Mouse (Mus musculus): Measurements from ENCODE around the gene Pctp.
A peak's percentile ranks its signal among the peaks of the same experiment; 100 is the strongest.

Gene Pctp

DNA sequence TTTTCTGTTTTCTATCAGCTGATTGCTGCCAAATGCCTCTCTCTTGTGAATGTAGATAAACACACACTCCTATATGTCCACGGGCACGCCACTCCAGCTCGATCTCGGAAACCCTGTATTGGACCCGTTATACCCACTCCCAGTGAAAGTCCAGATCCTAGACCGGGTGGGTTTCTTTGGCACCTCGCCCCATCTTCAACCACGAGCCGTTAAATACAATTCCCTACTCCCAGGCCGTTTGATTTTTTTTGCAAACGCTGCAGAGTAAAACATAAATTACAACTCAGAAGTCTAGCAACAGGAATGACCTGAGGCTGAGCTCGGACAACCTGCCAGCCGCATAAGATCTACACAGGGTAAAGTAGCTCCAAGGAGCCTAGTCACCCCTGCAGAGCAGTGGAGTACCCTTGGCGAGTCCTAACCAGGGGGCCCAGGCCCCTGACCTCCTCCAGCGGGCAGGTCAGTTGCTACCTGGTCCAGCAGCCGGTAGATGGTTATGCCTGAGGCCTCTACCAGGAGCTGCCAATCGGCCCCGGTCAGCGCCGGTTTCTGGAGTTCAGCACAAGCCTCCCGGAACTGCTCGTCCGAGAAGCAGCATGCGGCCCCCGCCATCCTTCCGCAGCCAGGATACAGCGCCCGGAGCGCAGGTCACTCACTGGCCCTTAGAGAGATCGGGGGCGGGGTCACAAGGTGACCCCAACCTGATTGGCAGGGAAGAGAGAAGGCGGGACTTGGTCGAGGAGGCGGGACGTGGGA, at the start of gene Pctp:
Pctp (minus strand) TSS at position 664 of the 756 bp plus-strand sequence.
- peak; percentile 67 to 71 for DNase-seq

DNA sequence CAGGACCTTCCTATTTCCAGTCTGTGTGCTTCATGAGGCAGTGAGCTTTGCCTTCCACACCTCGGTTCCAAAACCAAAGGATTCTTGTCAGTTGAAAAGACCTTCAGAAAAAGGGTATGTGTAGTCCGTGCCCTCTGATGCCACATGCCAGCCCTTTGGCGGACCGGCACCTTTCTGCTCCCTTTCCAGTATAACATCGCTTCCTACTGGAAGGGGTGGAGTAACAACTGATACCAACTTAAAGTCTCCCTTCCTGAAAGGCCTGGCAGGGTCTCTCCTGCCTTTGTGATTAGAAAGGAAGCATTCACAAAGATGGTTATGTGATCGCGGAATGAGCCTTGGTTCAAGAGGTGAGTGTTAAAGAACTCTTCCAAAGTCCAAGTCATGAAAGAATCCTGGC, 47.3 kb upstream of the Pctp start:
- DNase-seq = no peak

DNA sequence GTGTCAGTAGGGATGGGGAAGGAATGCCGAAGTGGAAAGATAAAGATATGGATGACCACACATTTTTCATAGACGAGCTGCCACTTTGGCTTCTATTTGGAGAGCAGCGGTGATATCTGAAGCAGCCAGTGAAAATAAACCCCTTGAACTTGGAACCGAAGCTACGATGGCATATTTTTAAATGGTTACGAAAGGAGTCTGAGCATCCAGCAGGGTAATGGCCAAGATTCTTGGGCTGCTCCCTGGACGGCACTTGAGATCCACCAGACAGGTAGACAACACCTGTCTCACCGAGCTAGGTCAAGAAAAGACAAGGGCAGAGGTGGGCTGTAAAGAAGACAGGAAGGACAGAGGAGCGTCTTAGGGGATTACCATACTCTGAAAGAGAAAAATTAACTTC, 44.6 kb upstream of the Pctp start:
- DNase-seq = no peak

DNA sequence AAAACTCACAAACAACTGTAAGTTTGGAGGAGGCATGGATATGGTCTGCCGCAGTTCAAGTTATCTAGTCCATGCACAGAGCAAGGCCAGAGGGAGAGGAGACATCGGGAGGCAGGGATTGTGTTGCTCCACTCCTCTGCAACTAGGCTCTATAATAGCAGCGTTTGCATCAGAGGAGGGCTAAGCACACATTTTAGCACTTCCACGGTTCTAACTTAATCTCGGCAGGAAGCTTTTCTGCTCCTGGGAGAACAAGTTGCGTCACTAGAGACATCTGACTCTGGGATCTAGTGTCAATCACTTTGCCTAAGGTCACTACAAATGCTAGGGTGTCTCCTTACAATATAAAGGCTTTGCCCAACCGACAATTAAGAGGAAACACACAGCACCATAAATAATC, 43.5 kb upstream of the Pctp start:
- DNase-seq = no peak

DNA sequence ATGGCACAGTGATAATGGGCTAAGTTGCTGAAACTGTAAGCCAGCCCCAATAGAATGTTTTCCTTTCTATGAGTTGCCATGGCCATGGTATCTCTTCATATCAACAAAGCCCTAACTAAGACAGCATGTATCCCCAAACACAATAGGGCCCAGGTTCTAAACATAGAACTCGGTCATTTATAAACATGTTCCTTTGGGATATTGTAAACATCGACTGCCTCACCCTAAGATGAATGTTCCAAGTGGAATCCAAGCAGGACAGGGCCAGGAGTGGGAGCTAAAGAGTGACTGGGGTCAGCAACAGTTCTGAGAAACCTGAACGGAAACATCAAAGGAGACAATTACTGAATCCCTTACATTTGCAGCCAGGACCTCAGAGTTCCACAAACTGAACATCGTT, 41.8 kb upstream of the Pctp start:
- no peak for DNase-seq

DNA sequence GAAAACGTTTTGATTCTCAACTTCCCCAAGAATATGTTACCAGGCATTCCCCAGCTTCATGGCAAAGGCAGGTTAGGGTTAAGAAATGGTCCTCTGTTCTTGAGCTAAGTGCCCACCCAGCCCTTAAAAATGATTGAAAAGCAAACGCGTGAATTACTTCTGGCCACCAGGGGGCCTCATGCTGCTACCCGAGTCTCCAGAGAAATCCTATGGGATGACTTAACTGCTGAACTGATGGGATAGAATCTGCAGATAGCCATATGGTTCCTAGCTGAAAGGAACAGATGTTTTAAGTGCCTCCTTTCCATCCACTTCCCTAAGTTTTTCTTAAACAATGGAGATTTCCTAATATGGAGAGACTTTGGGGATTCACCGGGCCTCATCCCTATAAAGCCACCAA, 35.3 kb upstream of the Pctp start:
- DNase-seq = no peak

DNA sequence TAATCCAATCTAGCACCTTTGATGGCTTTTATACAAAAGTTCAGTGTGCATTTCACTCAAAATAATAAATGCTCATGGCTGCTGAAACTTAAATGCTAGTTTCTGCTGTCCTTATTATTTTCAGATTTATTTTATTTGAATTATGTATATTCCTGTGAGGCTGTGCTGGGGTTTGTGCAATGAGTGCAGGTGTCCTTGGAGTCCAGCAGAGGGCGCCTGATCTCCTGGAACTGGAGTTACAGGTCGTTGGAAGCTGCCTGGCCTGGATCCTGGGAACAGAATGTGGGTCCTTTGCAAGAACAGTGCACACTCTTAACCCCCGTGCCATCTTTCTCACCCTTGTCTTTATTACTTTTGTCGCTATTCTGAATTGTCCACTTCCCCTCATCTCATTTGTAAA, 33.7 kb upstream of the Pctp start:
- no peak for DNase-seq

DNA sequence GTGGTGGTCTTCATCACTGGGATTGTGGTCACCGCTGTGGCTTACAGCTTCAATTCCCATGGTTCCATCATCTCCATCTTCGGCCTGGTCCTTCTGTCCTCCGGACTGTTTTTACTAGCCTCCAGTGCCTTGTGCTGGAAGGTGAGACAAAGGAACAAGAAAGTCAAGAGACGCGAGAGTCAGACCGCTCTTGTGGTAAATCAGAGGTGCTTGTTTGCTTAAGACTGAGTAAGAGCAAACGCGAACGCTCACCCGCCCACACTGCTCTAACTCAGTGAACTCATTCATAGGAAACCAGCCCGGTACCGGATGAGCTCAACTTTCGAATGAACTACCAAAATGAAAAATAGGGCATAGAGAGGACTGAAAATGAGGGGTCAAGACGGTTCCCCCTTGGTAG, 32.8 kb upstream of the Pctp start:
- no peak for DNase-seq

DNA sequence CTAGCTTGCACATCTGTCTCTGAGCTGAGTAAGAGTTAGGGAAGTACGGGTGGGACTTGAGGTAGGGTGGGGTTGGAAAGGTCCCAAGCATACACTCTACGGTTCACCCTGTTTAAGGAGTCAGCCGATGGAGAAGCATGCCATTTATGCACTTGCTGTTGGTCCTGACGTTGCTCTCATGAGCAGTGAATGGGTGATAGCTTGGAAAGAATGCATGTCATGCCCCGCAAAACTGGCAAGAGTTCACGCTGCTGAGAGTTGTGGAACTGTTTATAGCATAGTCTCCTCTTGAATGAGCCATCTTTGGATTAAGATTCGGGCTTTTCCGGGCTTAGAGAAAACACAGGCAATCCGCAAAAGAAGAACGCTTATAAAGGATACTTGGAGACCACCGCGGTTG, 32.0 kb upstream of the Pctp start:
- no peak for DNase-seq

DNA sequence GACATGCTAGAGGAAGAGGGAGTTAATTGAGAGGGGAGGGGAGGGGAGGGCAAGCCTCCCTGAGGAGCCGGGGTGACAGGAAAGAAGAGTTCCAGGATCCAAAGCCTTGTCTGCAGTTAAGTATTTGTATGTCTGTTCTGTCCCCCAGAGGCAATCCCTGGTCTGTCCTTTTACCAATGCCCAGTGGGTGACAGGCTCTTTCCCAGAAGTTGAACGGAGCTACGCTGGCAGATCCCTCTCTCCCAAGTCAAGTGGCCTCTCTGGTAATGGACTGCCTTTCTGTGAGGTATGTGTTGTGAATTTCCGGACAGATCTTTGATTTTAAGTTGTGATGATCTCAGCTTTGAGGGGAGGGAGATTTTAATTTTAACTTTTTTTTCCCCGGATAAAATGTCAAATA, 30.7 kb upstream of the Pctp start:
- DNase-seq = no peak

DNA sequence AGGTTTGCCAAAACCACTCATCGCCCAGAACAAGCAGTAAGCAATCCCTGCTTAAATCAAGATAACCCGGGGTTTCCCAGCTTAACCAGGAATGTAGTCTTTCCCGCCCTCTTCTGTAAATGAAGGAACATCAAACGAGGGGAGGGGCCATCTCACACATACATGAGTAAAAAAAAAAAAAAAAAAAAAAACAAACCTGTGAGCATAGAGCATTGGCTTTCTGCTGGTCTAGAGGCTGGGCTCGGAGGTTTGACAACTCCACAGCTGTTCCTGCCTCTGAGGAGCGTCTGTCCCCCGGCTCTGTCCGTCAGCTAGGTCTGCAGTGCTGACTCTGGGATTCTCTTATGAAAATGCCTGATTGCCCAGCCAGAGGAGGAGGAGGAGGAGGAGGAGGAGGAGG, 30.1 kb upstream of the Pctp start:
- no peak for DNase-seq

DNA sequence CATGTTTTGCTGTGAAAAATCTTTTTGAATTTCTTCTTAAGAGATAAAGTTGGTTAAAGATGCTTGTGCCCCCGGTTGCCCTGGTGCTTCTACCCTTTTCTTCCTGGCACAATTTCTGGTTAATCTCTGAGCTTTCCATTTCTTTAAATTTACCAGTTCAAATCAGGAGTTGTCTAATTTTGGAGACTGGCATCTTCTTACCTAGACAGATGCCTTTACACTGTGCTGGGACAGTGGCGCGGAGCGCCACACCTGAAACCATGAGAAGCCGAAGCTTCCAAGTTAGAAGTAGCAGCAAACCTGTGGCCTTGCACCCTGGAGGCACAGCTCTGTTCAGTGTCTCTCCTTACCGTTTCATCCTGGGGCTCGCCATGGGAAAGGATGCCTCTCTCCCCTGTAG, 28.4 kb upstream of the Pctp start:
- no peak for DNase-seq

DNA sequence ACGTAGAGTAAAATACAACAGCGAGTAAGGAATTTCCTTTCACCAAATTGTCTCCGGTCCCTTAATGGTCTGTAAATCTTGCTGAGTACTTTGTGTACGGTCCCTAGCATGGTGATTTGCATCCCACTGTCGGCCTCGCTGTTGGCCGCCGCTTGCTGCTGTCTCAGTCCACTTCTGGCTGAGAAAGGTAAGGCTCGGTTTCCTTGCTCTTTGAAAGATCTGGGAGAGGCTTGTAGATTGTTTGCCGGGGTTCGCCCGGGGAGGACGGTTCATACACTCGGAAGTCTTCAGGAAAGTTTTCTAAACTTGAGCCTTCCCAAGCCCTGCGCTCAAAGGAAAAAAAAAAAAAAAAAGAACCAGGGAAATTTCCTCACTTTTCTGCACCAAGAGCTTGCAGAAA, 27.9 kb upstream of the Pctp start:
- no peak for DNase-seq

DNA sequence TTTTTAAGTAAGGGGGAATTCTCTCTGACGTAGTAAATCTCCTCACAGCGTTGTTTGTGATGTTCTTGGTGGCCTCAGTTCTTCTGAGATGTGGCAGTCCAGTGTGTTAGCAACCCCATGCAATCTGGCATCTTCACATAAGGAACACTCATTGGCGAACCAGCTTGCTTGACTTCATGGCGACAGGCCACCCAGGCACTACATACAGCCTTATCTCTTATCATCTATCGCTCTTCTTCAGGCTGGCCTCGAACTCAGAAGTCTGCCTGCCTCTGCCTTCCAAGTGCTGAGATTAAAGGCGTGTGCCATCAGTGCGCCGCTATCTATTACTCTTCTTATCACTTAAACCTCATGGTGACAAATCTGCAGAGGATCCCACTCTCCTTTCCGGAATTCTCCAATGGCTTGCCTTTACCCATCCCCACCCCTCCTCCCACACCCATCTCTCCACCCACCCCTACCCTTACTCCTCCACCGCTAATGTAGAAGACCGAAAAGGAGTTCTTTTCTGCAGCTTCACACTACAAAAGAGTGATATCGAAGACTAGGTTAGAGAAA, 27.2 kb upstream of the Pctp start, which contains the start of gene Tmem100:
Tmem100 (plus strand) TSS at position 508 of the 558 bp plus-strand sequence.
- no peak for DNase-seq

DNA sequence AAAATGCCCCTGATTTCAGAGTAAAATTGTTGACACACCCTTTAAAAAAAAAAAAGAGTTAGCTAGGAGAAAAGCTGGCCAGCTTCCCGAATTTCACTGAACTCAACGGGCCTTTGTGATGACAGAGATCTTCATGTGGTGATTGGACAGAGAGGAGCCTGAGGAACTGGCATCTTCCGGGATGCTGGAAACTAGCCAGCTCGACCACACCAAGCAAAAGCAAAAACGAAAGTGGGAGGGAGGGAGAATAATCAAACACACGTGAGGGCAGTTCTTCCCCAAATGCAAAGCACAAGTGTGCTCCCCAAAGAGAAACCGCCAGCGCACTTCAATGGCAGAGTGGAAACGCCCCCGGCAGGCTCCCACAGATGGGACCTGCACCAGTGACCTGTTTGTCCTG, 26.7 kb upstream of the Pctp start:
- DNase-seq = no peak

DNA sequence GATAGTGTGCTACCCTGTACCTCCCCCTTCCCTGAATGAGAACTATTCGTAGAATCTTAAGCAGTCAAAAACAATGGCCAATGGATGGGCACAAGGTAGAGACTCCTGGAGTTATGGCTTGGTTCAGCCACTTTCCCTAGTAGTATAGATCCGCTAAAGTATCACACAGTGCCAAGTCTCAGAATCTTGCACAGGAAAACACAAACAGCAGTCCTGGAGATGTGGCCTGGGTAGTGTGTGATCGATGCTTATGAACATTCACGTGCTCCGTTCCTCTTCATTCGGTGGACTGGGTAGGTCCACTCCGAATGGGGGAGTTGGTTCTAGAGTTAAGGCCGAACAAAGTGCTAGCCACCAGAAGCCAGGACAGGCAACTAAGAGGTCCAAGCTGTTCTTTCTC, 26.1 kb upstream of the Pctp start:
- no peak for DNase-seq

DNA sequence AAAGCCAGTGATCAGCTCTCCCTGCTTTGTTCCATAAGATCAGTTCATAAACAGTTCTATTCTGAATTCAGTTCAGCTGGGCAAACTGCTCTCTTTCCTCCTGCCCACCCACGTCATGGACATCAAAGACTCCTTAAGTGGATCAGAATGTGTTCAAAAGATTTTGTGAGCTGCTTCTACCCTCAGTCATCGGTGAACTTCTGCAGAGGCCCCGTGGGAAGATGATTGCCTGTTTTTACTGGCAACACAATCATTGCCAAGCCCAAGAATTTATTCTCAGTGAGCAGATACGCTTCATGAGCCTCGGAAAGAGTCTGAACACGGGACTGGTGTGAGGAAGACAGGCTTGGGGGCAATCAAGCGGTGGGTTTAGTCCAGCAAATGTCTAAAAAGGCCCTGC, 24.5 kb upstream of the Pctp start:
- DNase-seq = no peak

DNA sequence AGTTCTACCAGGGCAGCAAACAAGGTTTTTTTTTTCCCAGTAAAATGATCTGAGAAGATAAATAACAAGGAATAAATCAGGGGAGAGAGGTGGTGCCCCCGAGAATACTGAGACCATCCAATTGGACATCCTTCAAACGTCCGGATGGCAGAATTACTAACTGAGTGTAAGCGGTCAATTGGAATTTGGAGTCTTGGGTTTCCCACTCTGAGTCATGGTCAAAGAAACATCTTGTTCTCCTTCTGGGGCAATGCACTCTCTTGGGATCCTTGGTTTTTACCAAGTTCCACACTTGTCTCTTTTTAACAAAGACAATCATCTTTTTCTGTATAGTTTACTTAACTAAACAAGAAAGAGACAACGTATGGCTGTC, 24.1 kb upstream of the Pctp start:
- no peak for DNase-seq

DNA sequence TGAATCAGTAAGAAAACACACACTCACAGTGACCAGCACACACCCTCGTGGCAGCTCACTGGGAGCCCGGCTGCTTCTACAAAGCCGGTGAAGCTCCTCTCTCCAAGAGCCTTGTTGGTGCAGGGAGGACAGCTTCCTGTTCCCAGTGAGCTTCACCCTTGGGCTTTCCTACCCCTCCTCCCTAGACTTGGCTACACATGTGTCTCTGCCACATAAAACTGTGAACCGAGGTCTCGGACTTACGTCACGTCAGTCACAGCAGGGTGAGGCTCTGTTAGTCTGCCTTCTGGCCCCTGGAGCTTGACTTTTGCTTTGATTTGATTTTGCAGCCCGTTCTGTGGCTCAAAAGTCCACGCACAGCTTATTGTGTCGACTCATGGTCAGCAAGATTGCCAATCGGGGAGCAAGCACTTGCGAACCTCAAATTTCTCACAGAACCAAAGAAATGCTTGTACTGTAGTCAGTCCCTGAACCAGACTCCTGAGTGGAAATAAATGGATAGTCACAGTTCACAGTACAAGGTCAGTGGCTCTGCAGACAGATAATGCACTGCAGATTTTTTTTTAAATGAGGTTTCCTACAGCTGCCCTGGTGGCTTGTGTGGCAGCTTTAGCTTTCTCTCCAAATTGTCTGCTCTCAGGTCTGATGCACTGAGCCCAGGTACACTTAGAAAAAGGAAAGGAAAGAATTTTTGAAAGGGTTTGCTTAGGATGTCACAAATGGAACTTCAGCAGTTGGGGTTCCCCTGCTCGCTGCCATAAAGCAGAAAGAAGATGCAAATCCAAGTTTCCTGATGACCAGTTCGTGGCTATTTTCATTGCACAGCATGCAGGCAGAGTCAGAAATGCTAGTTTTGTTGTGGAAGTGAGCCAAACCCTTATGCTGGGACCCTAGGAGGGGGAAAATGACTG, 23.5 kb upstream of the Pctp start:
- no peak for DNase-seq

DNA sequence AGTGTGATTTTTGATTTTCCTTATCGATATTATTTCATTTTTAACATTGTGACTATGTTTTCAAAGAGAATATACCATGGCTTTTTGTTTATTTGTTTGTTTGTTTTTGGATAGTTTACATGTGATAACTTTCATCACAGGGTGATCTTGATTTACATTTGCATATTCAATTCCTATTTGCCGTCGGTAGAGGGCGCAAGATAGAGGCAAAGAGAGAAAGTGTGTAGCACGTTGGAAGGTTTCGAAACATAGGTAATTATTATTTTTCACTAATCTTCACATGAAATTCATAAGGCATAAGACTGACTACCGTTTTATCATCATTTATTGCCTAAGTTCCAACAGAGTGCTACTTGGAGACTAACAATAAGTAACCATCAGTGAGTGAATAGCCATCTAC, 16.5 kb upstream of the Pctp start:
- DNase-seq = no peak

DNA sequence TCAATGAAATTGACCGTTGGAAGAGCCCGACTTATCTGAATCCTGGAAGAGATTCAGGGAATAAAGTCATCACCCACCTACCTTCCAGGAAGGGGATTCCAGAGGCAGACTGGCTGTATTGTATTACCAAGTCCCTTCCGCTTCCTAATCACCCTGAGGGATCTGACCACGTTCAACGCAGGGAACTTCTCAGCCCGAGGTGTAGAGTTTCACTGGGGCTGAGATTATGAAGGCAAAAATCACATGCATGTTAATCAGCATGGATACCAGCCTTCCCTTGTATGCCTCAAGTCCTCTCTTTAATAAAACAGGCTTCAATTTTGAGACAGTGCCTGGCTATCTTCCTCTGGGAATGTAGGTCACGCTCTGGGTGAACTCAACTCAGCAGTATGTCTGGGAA, 12.6 kb upstream of the Pctp start:
- no peak for DNase-seq

DNA sequence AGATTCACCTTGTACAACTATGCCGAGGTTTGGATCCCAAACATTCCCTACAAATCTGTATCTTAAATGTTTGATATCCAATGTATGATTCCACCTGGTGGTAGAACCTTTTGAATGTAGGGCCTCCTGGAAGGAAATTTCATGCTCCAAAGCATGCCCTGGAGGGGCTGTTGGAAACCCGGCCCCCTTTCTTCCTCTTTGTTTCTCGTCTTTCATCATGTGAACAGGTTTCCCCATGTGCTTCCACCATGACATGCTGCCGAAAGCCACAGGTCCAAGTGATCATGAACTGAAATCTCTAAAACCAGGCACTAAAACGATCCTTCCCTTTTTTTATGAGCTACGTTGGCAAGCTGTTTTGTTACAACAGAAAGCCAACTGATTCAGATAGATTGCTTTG, 11.0 kb upstream of the Pctp start:
- no peak for DNase-seq

DNA sequence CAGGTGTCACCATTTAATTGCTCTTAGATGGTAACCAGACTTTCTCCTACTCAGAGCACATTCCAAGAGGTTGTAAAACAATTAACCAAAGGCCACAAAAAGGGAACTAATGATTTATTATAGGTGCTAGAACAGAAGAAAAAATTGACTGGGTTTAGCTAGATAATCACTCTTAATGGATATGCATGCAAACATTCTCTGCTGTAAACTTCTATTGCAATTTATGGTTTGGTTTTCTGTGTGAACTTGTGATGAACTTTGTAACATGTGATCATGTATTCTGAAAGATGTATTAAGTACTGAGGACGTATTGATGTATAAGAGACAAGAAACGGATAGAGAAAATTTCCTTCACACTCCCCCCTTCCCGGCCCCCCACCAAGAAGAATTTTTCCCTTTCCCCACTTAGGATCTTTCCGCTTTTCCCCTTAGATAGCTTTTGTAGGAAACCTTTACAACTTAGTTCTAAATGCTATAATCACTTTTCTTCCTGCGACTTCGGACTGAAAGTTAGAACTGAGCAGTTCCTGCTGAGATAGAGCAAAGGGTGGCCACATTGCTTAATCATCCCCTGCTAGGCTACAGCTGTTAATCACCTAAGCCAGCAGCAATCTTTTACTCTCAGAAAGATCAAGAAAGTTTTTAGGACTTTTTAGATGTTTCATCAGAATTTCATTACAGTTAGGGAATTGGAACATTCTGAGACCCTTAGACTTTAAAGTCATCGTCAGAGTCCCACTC, 5.3 kb upstream of the Pctp start:
- DNase-seq = no peak
